Mouse (Mus musculus) kidney, adult 2 months (tissue): Measurements from ENCODE around the gene Txnip. TPM values are rescaled to one million over a fixed set of nuclear protein-coding genes. Genes with fewer than 3 reads are reported as not detected.

ENCODE experiments used
- DNase-seq: peaks from one replicate; pipeline ENCODE4 v3.0.0; 2021
- H3K27ac ChIP-seq: fragments of 200-500 bp; 2 replicates; pipeline ENCODE4 v1.5.1; 2012; ENCODE audit warnings: low read depth, low read length, control low read depth, inconsistent platforms; ENCODE audit not compliant: insufficient read depth
- H3K27me3 ChIP-seq: fragments of 200-500 bp; replicated peaks from 2 replicates; pipeline ENCODE4 v1.6.1; 2012; ENCODE audit warnings: mild to moderate bottlenecking, moderate library complexity, low read length, inconsistent platforms; ENCODE audit not compliant: control insufficient read depth, insufficient read depth
- H3K36me3 ChIP-seq: fragments of 200-500 bp; 2 replicates; pipeline ENCODE4 v1.6.1; 2012; ENCODE audit warnings: mild to moderate bottlenecking, moderate library complexity, low read length, inconsistent platforms; ENCODE audit not compliant: control insufficient read depth, insufficient read depth
- H3K4me1 ChIP-seq: fragments of 200-500 bp; 2 replicates; pipeline ENCODE4 v1.6.1; 2011; ENCODE audit warnings: low read length; ENCODE audit not compliant: control insufficient read depth, insufficient read depth
- H3K4me3 ChIP-seq: fragments of 200-500 bp; 2 replicates; pipeline ENCODE4 v1.5.1; 2011; ENCODE audit warnings: mild to moderate bottlenecking, low read depth, low read length, control low read depth; ENCODE audit not compliant: insufficient read depth
- CTCF ChIP-seq: fragments of 200-500 bp; conservative IDR thresholded peaks from 2 replicates; pipeline ENCODE4 v1.5.1; 2011; ENCODE audit warnings: low read depth, mild to moderate bottlenecking, control low read depth, low read length, moderate library complexity, mixed read lengths; ENCODE audit not compliant: insufficient read depth, insufficient read length
- POLR2A ChIP-seq: fragments of 200-500 bp; IDR thresholded peaks from one replicate; pipeline ENCODE4 v1.6.1; 2011; ENCODE audit warnings: low read depth, low read length, control low read depth
- WGBS: fragments of 180-500 bp; shearing (Covaris S2); methylation state at CpG from one replicate; pipeline ENCODE4 v1.1.7; 2018; 5-methylcytosine and 5-hydroxymethylcytosine counted together
- polyA plus RNA-seq: library from polyadenylated mRNA; depleted of rRNA; stranded (reverse); fragments of >200 nt; gene quantifications from 2 replicates; pipeline ENCODE4 v1.2.3, GENCODE M21; 2012

Gene Txnip
- polyA plus RNA-seq, 1 experiment: 518 TPM

DNA sequence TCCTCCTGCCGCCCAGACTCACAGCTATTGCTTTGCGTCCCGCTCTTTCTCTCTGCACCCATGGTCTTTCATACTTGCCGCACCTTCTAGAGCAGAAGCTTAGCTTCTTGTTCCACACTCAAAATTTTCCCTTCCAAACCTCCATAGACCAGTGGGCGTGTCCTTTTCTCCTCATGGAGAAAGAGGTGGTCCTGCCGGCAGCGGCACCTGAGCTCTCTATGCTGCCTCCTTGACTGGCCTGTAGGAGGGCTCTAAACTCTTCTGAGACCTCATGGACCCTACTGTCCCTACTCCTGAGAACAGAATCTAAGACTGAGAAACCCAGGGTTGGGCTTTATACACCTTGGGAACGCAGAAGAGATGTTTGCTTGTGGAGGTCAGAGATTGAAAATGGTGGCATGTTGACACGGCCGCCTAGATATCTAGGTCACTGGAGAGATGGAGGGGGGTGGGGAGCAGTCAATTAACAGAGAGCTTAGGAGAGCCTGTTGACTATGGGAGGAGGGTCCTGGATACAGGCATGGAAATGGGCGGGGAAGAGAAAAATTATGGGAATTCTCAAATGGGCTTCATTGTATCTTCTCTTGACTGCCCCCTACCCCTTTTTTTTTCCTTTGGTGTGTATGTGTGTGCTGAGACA, 12.3 kb downstream of the Txnip start:
- DNase-seq: no peak
- Histone ChIP-seq H3K27ac (peak overlapping the region; percentile 57; the same call in 1 of the 2 replicates), H3K27me3 (no peaks in the 10 kb centered on the region), H3K36me3 (no peaks in the 10 kb centered on the region), H3K4me3 (no peak overlapping the region), H3K4me1 (peaks cover 45% of the 10 kb centered on the region)
- WGBS: 87% methylated on average over 11 of the region's 11 CpGs
- TF ChIP-seq CTCF (no peak), POLR2A (no peak)

GRCm38 (mm10) chr3:96570643-96571042, 12.9 kb downstream of the Txnip start:
- no peak overlapping the region for H3K4me3 ChIP-seq
- 52% methylated on average over 7 of the region's 7 CpGs for WGBS
- DNase-seq: no peak

GRCm38 (mm10) chr3:96571336-96571735, 13.6 kb downstream of the Txnip start:
- DNase-seq: peak; percentile 6
- H3K27ac ChIP-seq: peak overlapping the region; percentile 93
- peaks cover 56% of the 10 kb centered on the region for H3K4me1 ChIP-seq
- H3K36me3 ChIP-seq: no peaks in the 10 kb centered on the region
- TF ChIP-seq CTCF (no peak), POLR2A (no peak)
- 55% methylated on average over 2 of the region's 2 CpGs for WGBS
- H3K27me3 ChIP-seq: no peaks in the 10 kb centered on the region
- H3K4me3 ChIP-seq: no peak overlapping the region

More at GRCm38 (mm10) chr3:96570643-96571042, 12.9 kb downstream of the Txnip start:
- Histone ChIP-seq H3K36me3 (no peaks in the 10 kb centered on the region), H3K27ac (peak overlapping the region; percentile 57), H3K27me3 (no peaks in the 10 kb centered on the region), H3K4me1 (peaks cover 51% of the 10 kb centered on the region)
- no peak for TF ChIP-seq CTCF
- TF ChIP-seq POLR2A: no peak

- H3K36me3 ChIP-seq: no peaks in the 10 kb centered on the region
- H3K4me1 ChIP-seq: peaks cover 56% of the 10 kb centered on the region
- H3K27me3 ChIP-seq: no peaks in the 10 kb centered on the region
- TF ChIP-seq POLR2A: no peak
- no peak for TF ChIP-seq CTCF
- peak; percentile 80 for DNase-seq
- H3K4me3 ChIP-seq: no peak overlapping the region
- peak overlapping the region; percentile 93 for H3K27ac ChIP-seq
- WGBS: 51% methylated on average over 16 of the region's 16 CpGs
These were observed 14.3 kb downstream of the Txnip start for GRCm38 (mm10) chr3:96571896-96572698.

GRCm38 (mm10) chr3:96573611-96574511, 16.1 kb downstream of the Txnip start:
- DNase-seq: peak; percentile 78
- no peak for TF ChIP-seq POLR2A
- TF ChIP-seq CTCF: no peak
- H3K4me1 ChIP-seq: peaks cover 61% of the 10 kb centered on the region
- no peaks in the 10 kb centered on the region for H3K27me3 ChIP-seq
- H3K4me3 ChIP-seq: no peak overlapping the region
- peak overlapping the region; percentile 96 for H3K27ac ChIP-seq
- 47% methylated on average over 19 of the region's 19 CpGs for WGBS
- H3K36me3 ChIP-seq: no peaks in the 10 kb centered on the region

DNA sequence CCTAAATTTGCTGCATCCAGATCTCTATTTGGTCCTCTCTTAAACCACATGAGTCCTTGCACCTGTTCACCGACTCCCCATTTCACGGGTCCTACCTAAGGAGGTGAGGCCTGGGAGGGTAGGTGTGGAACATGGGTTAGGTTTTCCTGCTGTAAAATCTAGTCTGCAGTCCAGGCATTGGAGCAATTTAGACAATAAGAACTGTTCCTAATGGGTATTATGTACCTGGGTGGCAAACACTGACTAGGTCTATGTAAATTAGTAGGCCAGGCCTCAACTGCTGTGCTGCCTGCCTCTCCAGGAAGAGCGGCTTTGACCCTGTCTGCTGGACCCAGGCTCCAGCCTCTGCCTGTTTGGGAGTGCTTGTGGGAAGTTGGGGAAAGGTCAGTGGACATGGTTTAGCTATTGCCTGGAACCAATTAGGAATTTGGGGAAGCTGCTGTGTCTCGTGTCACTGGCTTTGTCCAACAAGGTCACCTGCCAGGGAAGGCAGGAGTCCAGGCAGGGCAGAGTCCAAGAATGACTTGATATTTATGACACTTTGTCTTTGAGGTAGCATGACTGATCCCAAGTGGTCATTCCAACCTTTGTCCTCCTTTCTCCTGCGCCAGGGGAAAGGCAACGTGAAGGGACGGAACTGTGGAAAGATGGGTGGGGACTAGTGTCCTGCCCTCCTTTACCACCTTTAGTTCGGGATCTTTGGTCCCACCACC, 17.7 kb downstream of the Txnip start:
- Histone ChIP-seq H3K4me3 (no peak overlapping the region), H3K36me3 (no peaks in the 10 kb centered on the region), H3K27me3 (no peaks in the 10 kb centered on the region), H3K4me1 (peaks cover 61% of the 10 kb centered on the region), H3K27ac (peak overlapping the region; percentile 100)
- WGBS: 45% methylated on average over 8 of the region's 8 CpGs
- no peak for TF ChIP-seq CTCF
- no peak for TF ChIP-seq POLR2A
- DNase-seq: peak; percentile 95
